ENCODE assay signal across 27 mouse cellular contexts in the genomic region with DNA sequence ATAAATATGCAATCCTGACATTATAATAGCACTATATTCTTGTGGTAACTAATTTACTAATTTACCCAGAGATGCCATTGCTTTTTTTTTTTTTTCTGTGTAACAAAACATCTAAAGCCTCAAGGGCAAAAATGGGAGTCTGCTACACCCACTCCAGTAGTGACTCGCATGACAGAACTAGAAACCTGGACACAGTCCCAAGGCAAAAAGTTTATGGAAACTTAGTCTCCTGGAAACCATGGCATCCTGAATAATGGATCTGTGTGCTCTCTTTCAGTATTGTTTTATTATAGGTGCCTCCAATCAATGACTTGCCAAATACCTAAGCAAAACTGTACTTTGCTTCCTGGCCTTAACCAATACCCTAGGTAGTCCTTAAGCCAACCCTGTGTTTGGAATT.
"Had no signal": no experiment of that assay in that cellular context is flagged by ENCODE, and none has a peak within 500 bp of the region (broad histone marks: within the 10 kb centered on the region; RNA-seq: fewer than 3 reads in every experiment).

No protein-coding gene starts in this region.

- H3K4me2 ChIP-seq: embryonic facial prominence, embryonic 12.5 days; embryonic facial prominence, embryonic 13.5 days; embryonic facial prominence, embryonic 15.5 days; forebrain, embryonic 12.5 days; forebrain, embryonic 13.5 days; forebrain, embryonic 15.5 days had no signal

- H3K9me3 ChIP-seq: embryonic facial prominence, embryonic 10.5 days; embryonic facial prominence, embryonic 12.5 days; embryonic facial prominence, embryonic 13.5 days; embryonic facial prominence, embryonic 15.5 days; forebrain, embryonic 10.5 days; forebrain, embryonic 12.5 days; forebrain, embryonic 13.5 days; forebrain, embryonic 15.5 days had no signal

- H3K4me1 ChIP-seq: embryonic facial prominence, embryonic 10.5 days; embryonic facial prominence, embryonic 12.5 days; embryonic facial prominence, embryonic 13.5 days; embryonic facial prominence, embryonic 15.5 days; forebrain, embryonic 10.5 days; forebrain, embryonic 12.5 days; forebrain, embryonic 13.5 days; forebrain, embryonic 15.5 days had no signal

- H3K4me3 ChIP-seq: embryonic facial prominence, embryonic 10.5 days; embryonic facial prominence, embryonic 12.5 days; embryonic facial prominence, embryonic 13.5 days; embryonic facial prominence, embryonic 15.5 days; erythroblast, embryonic 14.5 days; forebrain, embryonic 10.5 days; forebrain, embryonic 12.5 days; forebrain, embryonic 13.5 days; forebrain, embryonic 15.5 days; gastrocnemius, adult 2 months; heart, adult 2 months had no signal

- DNase-seq: cerebellum, adult 9-10 months; cerebellum, adult 9-11 months; cerebellum, postnatal 10 days; cerebellum, postnatal 14 days; cerebellum, postnatal 25 days; cerebellum, postnatal 36 days; embryo, embryonic 11 days; forebrain, postnatal 0 days; gastrocnemius, adult 2 months; gastrocnemius, postnatal 10 days; gastrocnemius, postnatal 14 days; gastrocnemius, postnatal 25 days; gastrocnemius, postnatal 36 days; heart, adult 11 months; heart, adult 18-20 months; heart, adult 2 months had no signal

- H3K27ac ChIP-seq: embryonic facial prominence, embryonic 10.5 days; embryonic facial prominence, embryonic 12.5 days; embryonic facial prominence, embryonic 13.5 days; embryonic facial prominence, embryonic 15.5 days; forebrain, embryonic 10.5 days; forebrain, embryonic 12.5 days; forebrain, embryonic 13.5 days; forebrain, embryonic 15.5 days; gastrocnemius, adult 2 months; heart, adult 2 months had no signal

- H3K9ac ChIP-seq: embryonic facial prominence, embryonic 12.5 days; embryonic facial prominence, embryonic 13.5 days; embryonic facial prominence, embryonic 15.5 days; forebrain, embryonic 12.5 days; forebrain, embryonic 13.5 days; forebrain, embryonic 15.5 days; forebrain, postnatal 0 days had no signal

- H3K36me3 ChIP-seq: embryonic facial prominence, embryonic 10.5 days; embryonic facial prominence, embryonic 12.5 days; embryonic facial prominence, embryonic 13.5 days; embryonic facial prominence, embryonic 15.5 days; forebrain, embryonic 10.5 days; forebrain, embryonic 12.5 days; forebrain, embryonic 15.5 days had no signal

- H3K27me3 ChIP-seq: embryonic facial prominence, embryonic 12.5 days; embryonic facial prominence, embryonic 13.5 days; embryonic facial prominence, embryonic 15.5 days; forebrain, embryonic 12.5 days; forebrain, embryonic 13.5 days; forebrain, embryonic 15.5 days had no signal

- ATAC-seq: forebrain, embryonic 13.5 days; forebrain, embryonic 14.5 days; forebrain, embryonic 15.5 days; forebrain, embryonic 16.5 days; forebrain, postnatal 0 days had no signal
